Mouse (Mus musculus): ENCODE measurements at regions not wholly inside any gene's neighbourhood (a gene's known extent, or its start where the extent isn't known, plus 50 kb on each side); places are given as distances from the start of the nearest gene placed in this dataset.

DNA sequence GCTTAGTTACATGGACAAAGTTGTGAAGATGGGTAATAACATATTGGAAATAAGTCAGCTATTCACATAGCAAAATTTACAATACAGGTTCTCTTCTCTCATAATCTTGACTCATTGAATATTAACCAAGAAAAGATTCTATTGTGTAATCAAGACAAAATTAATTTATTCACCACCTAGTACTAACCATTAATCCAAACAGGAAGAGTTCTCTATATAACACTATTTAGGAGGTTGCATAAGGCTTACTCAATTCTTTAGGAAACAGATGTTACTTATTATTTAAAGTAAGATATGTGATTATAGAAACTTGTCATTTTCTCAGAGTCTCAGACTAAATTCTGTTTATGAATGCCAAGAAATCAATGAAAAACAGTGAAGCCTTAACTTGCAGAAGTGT is 600.4 kb upstream of the Tusc1 start:
- ATAC-seq (replicated peaks; ENCODE audit: low read depth, poor library complexity, severe bottlenecking) = no peak

DNA sequence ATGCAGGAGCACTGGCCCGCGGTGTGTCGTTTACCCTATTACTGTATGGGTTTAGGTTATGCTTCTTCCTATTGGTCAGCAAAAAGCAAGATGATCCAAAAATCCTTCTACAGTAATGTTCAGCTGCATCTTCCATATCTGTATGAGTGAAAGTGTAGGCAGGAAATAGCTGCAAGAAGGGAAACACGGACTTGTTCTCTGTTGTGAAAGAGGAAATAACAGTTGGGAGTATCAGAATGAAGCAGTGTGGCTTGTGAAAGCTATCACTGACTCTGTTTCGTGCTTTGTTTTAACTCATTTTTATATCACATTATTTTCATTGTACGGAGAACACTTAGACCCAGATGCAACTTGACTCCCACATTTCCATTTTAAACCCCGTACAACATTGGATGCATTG is 591.8 kb upstream of the Tusc1 start:
- ATAC-seq (replicated peaks; ENCODE audit: low read depth, poor library complexity, severe bottlenecking) = no peak

DNA sequence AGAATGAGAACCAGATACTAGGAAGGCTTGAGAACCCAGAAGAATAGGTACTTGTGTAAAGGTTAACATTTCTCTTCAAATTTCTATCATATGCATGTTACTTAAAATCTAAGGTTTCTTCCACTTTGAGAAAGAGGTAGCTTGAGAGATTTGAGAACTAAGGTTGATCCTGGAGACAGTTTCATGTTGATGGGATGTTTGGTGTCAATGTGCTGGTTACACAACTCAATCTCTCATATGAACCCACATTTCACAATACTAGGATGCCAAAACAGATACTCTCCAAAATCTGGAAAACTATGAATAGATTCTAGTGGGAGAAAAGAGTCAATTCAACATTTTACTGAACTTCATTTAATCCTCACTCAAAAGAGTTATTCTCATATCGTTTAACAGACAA is 589.1 kb upstream of the Tusc1 start:
- ATAC-seq (replicated peaks; ENCODE audit: low read depth, poor library complexity, severe bottlenecking) = no peak

DNA sequence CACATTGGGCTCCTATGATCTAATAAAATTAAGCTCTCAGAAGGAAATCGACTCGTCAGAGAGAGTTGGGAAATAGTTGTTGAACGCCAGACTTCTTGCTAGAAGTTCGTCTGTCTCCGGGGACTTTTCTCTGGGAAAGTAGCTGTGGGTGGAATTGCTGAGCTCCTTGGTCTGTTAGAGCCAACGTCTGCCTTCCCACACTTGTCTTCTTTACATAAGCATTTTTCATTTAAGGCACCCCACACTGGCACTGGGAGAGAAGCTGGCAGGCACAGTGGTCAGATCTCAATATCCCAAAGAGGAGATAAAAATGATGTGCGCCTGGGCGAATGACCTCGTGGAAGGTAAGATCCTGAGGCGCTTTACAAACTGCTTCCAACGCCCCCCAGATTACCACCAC is 551.3 kb upstream of the Tusc1 start:
- ATAC-seq (replicated peaks; ENCODE audit: low read depth, poor library complexity, severe bottlenecking) = no peak

DNA sequence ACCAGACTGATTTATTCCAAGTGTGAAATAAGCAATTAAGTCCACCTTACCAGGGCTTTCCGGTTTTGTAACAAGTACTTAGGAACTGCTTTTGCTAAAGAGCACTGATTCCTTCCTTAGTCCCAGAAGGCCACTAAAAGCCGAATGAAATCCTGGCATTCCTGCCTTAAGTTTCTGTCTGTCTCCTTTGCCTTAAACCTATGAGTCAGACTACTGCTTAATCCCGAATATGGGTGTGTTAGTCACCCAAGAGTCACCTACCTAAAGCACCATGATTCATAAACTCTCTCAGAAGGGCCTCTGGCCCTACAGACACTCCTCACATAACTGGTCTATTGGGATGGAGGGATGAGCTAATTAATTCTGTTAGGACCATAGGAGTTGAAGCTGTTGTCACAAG is 546.0 kb upstream of the Tusc1 start:
- no peak for ATAC-seq (replicated peaks; ENCODE audit: low read depth, poor library complexity, severe bottlenecking)

DNA sequence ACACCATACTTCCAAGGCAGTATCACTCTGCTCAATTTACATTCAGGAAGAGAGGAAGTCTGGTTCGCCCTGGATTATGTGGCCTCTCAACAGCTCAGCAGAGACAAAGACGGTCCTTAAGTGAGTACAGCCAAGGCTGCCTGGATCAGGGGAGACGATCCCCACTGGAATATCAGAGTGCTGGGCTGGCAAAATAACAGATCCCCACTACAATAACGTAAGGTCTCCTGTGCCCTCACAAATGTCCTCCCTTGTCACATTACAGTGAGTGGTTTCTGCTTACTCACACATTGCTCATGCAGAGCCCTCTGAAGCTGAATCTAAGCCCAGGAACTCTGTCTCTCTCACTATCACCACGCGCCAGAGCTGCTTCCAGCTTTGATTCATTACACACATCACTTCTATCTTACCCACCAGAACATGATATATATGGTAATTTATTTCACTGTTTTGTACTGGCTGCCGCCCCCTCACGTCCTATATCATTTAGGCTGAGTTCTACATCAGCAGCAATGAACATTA is 544.1 kb upstream of the Tusc1 start:
- no peak for ATAC-seq (replicated peaks; ENCODE audit: low read depth, poor library complexity, severe bottlenecking)

DNA sequence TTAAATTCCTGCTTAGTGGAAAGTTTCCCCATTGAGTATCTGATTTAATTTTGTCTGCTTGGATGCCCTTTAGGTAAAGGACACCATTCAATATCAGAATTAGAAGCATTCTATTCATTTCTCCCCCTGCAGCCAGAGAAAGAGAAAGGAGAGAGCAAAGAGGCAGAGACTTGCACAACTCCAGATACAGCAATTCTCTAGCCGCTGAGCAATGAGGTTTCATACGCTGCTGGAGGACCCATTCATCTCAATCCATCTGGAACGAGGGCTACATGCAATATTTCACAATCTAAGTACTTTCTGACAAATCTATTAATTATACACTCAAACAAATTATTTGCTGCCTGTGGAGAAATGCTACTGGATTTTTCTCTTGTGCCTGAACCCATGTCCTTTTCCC is 538.0 kb upstream of the Tusc1 start:
- ATAC-seq (replicated peaks; ENCODE audit: low read depth, poor library complexity, severe bottlenecking) = no peak

DNA sequence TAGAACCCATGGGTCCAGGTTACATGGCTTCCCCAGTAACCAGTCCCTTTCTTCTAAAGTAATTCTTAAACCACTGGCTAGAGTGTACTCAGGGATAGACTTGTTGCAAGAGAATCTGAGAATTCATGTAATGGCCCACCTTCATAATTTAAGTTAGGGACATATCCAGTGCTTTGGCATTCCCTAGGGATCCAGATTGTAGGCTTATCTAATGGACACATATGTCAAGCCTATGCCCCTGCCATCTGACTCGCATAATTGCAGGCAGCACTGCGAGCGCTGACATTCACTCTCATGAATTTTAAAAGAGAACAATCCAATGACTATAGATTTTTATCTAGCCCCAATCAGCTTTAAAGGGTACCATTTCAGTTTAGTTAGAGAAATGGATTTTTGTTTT is 518.1 kb upstream of the Tusc1 start:
- no peak for ATAC-seq (replicated peaks; ENCODE audit: low read depth, poor library complexity, severe bottlenecking)

DNA sequence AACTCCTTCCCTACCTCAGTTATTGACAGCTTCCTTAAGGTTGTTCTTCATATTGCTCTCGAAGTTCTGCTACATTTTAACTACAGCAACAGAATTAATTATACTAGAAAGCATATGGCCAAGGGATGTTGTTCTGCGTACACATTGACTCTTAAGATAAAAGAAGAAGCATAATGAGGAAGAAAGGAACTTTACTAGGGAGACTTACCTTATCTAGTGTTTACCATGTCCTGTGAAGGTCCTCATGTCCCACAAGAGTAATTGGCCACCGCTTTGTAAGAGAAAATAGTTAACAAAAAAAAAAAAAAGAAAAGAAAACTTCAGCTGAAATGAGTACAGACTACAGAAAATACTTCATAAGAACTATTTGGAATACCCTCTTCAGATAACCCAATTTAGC is 513.9 kb upstream of the Tusc1 start:
- ATAC-seq (replicated peaks; ENCODE audit: low read depth, poor library complexity, severe bottlenecking) = no peak

DNA sequence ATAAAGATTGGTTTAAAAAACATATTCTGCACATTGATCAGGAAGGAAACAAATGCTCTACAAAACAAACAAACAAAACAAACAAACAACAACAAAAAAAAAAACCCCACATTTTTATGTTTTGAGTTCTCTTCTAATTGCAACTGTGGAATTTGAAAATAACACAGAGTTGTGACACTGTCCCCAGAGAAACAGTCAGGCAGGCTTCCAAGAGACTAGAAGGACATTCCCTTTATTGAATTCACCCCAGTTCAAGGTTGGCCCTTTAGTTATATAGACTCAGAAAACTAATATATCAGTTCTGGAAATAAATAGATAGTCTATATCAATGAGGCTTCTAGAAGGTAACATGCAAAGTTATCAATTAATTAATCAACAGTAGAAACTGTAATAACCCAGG is 495.4 kb upstream of the Tusc1 start:
- ATAC-seq (replicated peaks; ENCODE audit: low read depth, poor library complexity, severe bottlenecking) = no peak

DNA sequence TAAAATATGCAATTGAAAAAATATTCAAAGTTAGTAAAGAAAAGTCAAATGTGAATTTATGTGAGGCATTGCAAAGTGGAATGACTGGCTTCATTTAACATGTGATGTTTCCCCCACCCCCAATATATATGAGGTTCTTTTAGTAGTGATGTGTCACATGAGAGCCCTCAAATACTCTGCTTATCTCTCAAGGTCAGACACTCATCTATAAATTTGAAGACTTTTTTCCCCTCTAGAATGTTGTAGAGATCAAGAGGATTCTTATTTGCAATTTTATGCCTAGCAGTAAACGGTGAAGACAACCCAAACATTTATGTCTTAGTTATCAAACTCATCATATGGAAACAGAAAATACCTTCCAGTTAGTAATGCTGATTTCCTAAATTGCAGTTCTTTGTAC is 457.8 kb upstream of the Tusc1 start:
- no peak for ATAC-seq (replicated peaks; ENCODE audit: low read depth, poor library complexity, severe bottlenecking)

DNA sequence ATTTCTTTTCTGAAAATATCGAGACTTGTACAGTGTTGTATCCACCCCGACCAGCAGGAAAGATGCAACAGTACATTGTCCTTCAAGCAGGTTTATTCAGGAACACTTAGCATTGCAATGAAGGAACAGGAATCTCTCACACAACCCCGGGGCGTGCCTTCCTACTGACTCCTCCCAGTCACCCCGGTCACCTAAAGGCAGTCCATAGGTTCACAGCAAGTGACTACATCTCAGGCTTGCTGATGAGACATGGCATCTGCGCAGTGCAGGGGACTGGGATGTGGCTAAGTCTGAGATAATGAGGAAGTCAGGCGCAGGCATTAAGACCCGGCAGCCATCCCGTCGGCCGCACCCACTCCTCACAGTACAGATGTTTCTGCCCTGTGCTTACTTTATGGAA is 454.8 kb upstream of the Tusc1 start:
- ATAC-seq (replicated peaks; ENCODE audit: low read depth, poor library complexity, severe bottlenecking) = no peak

DNA sequence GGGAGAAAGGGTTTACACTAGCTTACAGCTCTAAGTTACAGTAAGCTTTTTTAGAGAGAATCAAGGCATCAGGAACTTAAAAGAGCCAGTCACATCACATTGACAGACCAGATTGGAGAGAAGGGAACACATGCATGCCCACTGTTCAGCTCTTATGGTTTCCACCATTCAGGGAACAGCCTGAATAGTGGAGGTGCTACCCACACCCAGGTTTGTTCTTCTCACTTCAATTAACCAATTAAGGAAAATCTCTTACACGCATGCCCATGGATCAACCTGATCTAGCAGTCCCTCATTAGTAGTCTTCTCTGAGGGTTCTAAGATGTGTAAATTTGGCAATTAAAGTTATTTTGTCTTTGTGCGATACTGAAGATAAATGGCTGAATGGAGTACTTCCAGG is 419.2 kb upstream of the Tusc1 start:
- no peak for ATAC-seq (replicated peaks; ENCODE audit: low read depth, poor library complexity, severe bottlenecking)

DNA sequence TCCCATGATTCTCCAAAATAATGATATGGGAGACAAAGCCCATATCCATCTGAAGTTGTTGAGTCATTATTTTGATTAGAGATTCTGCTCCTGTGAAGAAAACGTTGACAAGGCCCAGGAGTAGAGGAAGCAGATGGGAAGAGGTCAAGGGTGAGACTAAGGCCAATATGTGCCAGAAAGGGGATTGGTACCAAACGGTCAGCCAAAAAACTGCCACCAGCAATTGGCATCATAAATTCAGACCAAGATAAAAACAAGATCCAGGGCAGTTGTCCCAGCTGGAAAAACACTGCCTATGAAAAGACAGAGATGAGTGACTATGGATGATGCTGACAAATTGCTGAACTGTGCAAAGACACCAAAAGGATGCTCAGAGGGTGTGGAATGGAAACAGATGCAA is 411.0 kb upstream of the Tusc1 start:
- ATAC-seq (replicated peaks; ENCODE audit: low read depth, poor library complexity, severe bottlenecking) = no peak

DNA sequence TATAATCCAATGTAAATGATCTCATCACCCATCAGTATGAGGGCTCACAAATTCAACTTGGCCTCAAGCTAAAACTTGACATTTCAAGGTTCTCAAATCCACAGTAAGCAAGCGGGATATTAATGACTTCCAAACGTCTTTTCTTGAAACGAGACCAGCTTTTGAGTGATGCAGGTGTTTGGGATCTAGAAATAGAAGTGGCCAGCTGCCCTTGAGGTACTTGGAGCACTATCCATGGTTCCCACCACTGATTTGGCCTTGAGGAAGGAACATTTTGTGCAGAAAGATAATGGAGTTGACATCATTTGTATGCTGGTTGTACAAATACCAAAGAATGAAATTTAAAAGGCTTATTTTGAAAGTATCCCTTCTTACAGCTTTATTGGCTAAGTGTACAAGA is 378.4 kb upstream of the Tusc1 start:
- ATAC-seq (replicated peaks; ENCODE audit: low read depth, poor library complexity, severe bottlenecking) = no peak

DNA sequence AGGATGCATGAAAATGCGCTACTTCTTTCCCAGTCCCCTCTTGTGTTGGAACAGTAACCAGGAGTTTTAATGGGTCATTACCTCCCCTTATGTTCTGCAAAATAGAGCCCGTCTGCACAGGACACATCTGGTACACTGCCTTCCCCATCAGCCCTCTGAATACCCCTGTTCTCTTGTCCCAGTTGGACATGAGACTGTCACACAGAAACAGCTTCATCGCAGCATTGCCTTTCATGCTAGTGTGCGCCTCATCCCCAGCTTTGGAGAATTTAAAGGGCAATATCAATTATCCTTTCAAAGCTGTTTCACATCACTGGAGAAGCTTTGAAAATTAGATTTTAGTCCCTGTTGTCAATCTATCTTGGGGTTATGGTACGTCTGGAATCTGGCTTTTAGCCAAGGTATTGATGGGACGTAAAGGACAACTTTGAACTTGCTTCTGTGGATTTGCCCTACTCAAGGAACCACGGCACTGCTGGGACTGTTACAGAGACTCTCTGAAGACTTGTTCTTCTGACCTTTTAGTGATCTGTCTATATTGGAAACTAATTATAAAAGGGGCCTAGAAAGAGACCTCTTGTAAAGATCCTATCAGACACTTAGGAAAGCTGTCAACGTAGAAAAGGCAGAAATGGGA is 341.2 kb upstream of the Tusc1 start:
- ATAC-seq (replicated peaks; ENCODE audit: low read depth, poor library complexity, severe bottlenecking) = no peak

DNA sequence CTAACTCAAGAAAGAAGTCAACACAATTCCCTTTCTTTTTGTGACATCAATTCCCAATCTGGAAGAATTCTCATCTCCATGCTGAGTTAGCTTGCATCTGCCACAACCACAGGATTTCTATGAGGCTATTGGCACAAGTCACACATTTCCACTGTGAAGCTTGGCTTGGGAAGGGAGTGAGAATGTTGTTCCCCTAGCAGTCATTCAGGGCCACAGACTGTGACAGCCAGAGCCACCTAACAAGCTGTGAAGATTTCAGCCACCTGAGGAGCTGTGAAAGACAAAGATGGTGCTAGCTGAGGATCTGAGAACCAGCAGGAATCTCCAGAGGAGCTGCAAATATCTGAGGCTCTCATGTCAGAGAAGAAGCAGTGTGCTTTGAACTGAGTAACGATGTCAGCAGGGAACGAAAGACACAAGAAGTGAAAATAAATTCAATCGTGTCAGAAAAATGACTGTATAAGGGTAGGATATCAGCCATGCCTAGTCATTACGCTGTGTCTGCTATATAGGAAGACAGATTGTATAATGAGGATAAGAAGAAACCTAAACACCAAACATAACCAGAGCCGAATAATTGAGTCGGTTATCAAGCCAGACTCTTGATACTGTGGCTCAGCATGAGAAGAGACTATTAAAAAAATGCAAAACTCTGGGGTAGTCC is 340.6 kb upstream of the Tusc1 start:
- no peak for ATAC-seq (replicated peaks; ENCODE audit: low read depth, poor library complexity, severe bottlenecking)

DNA sequence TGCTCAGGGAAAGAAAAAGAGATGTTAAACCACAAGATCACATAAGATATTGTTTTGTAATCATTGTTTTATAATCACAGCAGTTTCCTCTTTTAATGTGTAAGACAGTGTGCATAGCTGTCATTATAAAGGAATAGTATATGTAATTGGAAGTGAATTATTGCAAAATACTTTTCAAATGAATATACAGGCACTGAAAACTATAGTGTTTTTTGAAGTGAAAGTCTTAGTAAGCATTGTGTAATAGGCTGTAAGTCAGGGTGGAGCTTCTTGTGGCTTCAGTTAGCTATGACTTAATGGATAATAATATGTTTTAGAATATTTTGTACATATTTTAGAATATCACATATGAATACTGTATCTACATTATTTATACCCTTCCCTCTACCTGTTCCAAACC is 333.7 kb upstream of the Tusc1 start:
- ATAC-seq (replicated peaks; ENCODE audit: low read depth, poor library complexity, severe bottlenecking) = peak; percentile 78

DNA sequence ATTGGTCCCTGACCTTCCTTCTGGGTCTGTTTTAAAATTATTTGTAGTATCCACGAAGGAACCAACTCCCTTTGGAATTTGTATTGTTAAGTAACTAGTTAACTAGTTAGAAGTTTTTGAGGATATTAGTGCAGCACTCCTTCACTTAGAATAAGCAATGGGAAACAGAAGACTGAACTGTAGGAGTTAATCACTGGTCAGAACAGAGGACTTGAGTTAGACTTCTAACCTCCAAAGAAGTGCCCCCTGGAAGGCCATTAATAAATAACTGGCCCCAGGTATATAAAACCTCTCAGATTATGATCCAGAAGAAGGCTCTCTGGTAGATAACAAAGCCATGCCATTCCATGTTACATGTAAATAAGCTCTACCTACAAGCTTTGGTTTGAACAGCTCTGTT is 329.0 kb upstream of the Tusc1 start:
- ATAC-seq (replicated peaks; ENCODE audit: low read depth, poor library complexity, severe bottlenecking) = no peak

DNA sequence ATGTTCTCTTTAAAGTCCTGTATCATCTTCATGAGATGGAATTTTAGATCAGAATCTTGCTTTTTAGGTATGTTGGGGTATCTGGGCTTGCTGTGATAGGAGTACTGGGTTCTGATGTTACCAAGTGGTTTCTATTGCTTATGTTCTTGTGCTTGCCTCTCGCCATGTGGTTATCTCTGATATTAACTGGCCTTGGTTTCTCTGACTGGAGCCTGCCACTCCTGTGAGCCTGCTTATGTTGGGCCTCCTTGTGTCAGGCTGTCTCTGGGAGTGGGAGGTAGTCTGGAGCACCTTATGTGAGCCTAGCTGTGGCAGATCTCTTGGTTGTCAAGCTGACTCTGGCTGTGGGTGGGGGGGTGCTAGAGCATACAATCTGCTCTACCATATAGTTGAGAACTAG is 302.9 kb upstream of the Tusc1 start:
- no peak for ATAC-seq (replicated peaks; ENCODE audit: low read depth, poor library complexity, severe bottlenecking)

DNA sequence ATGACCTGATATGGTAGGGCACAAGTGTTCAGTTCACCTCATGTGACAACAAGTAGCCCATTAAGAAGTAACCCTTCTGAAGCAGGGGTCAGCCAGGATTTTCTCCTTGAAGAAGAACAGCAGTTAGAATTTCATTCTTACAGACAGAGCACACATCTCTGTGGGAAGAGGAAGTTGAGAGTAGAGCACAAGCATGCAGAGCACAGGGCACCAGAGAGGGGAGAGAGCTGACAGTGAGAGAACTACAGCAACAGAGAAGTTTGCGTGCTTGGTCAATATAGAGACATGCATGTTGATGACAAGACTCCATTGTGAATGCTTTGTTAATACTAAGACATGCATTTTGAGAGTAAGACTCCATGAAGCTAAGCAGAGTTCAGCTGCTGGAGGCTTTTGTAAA is 263.2 kb upstream of the Tusc1 start:
- ATAC-seq (replicated peaks; ENCODE audit: low read depth, poor library complexity, severe bottlenecking) = peak; percentile 58; the same call in 1 of the 2 replicates

DNA sequence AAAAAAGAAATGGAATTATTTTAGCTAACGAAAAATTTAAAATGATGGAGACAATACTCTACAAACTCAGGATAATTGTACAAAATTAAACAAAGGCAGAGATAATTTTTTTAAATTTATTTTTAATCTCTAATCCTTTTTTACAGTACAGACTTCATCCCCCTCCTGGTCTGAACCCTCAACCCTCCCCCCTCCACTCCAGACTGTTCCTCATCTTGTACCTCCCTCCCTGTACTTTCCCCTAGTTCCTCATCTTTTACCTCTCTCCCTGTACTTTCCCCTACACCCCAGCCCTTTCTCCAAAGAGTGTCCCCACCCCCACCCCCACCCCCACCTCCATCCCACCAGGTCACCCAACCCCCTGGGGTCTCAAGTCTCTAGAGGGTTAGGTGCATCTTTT is 249.0 kb upstream of the Tusc1 start:
- ATAC-seq (replicated peaks; ENCODE audit: low read depth, poor library complexity, severe bottlenecking) = 0 out of 2 replicates have a peak, but pooled peaks have one; percentile 39

Data from common myeloid progenitor, adult 5-6 weeks (primary cell).